Mouse (Mus musculus) forebrain, embryonic 11.5 days (tissue): ENCODE results near the gene Apbb2. TPM values are rescaled to one million over a fixed set of nuclear protein-coding genes. Genes with fewer than 3 reads are reported as not detected.
"Not testable (repeated sequence)": the region's sequence is repeated elsewhere in the genome, so short reads cannot be mapped to it uniquely, and the experiment has no call there.

Source experiments
- ATAC-seq: fragments of 200-750 bp; cut with Nextera tagmentation; replicated peaks from 2 replicates; pipeline ENCODE4 v1.8.0; 2017; ENCODE audit warnings: moderate TSS enrichment; ENCODE audit not compliant: low FRiP score
- DNase-seq: peaks from one replicate; pipeline ENCODE4 v3.0.0-alpha.2; 2017; ENCODE audit warnings: low spot score
- H3K27ac ChIP-seq: fragments of 300-500 bp; sonication (generic); 2 replicates; pipeline ENCODE4 v1.5.1; 2014; ENCODE audit warnings: low read depth, low read length
- H3K27me3 ChIP-seq: fragments of 300-500 bp; sonication (generic); 2 replicates; pipeline ENCODE4 v1.6.1; 2014; ENCODE audit warnings: mild to moderate bottlenecking, low read length, mixed read lengths; ENCODE audit not compliant: control insufficient read depth, insufficient read depth
- H3K36me3 ChIP-seq: fragments of 300-500 bp; sonication (generic); 2 replicates; pipeline ENCODE4 v1.6.1; 2014; ENCODE audit warnings: mild to moderate bottlenecking, low read length, moderate library complexity, mixed read lengths; ENCODE audit not compliant: control insufficient read depth, insufficient read depth
- H3K4me1 ChIP-seq: fragments of 300-500 bp; sonication (generic); replicated peaks from 2 replicates; pipeline ENCODE4 v1.6.1; 2014; ENCODE audit warnings: low read length, mixed read lengths; ENCODE audit not compliant: control insufficient read depth, insufficient read depth
- H3K4me2 ChIP-seq: fragments of 300-500 bp; sonication (generic); 2 replicates; pipeline ENCODE4 v1.6.1; 2014; ENCODE audit warnings: low read depth, mild to moderate bottlenecking, low read length, moderate library complexity, mixed read lengths; ENCODE audit not compliant: severe bottlenecking
- H3K4me3 ChIP-seq: fragments of 300-500 bp; sonication (generic); 2 replicates; pipeline ENCODE4 v1.5.1; 2014; ENCODE audit warnings: low read depth, low read length
- H3K9ac ChIP-seq: fragments of 300-500 bp; sonication (generic); 2 replicates; pipeline ENCODE4 v1.6.1; 2014; ENCODE audit warnings: low read length
- H3K9me3 ChIP-seq: fragments of 300-500 bp; sonication (generic); 2 replicates; pipeline ENCODE4 v1.6.1; 2016; ENCODE audit warnings: low read length, mixed read lengths; ENCODE audit not compliant: control insufficient read depth
- WGBS: fragments of 180-500 bp; shearing (Covaris S2); extraction: QIAGEN DNeasy Blood & Tissue Kit; methylation state at CpG from one replicate; pipeline ENCODE4 v1.1.7; 2014; 5-methylcytosine and 5-hydroxymethylcytosine counted together
- polyA plus RNA-seq: library from polyadenylated mRNA; unstranded; fragments of >200 nt; fragmentation: Nextera tagmentation; extraction: Ambion mirVana; gene quantifications from 2 replicates; pipeline ENCODE4 v1.2.1, GENCODE M21; 2014

The Apbb2 gene
- polyA plus RNA-seq, 1 experiment from 2014 or later: 35.3 TPM

GRCm38 (mm10) chr5:66259431-66259755 lies 359.2 kb downstream of the Apbb2 start:
- not testable (repeated sequence) for H3K27me3 ChIP-seq, H3K4me1 ChIP-seq, H3K27ac ChIP-seq, H3K9me3 ChIP-seq, H3K36me3 ChIP-seq, DNase-seq, ATAC-seq
- peak overlapping the region; percentile 80 for H3K9ac ChIP-seq
- peak overlapping the region; percentile 61 for H3K4me3 ChIP-seq
- 7% methylated on average over 5 of the region's 5 CpGs for WGBS
- H3K4me2 ChIP-seq: peak overlapping the region; percentile 92

GRCm38 (mm10) chr5:66259000-66259399 lies 359.6 kb downstream of the Apbb2 start:
- no peak for DNase-seq
- no peak overlapping the region for H3K9ac ChIP-seq
- ATAC-seq: no peak
- H3K4me2 ChIP-seq: no peak overlapping the region
- H3K27me3 ChIP-seq: no peaks in the 10 kb centered on the region
- H3K4me1 ChIP-seq: 0 out of 2 replicates have a peak, but pooled peaks cover 2% of the 10 kb centered on the region
- H3K9me3 ChIP-seq: no peaks in the 10 kb centered on the region
- no peak overlapping the region for H3K4me3 ChIP-seq
- H3K36me3 ChIP-seq: no peaks in the 10 kb centered on the region
- no peak overlapping the region for H3K27ac ChIP-seq
- 78% methylated on average over 2 of the region's 2 CpGs for WGBS

- Histone ChIP-seq H3K4me2 (no peak overlapping the region), H3K9ac (no peak overlapping the region), H3K36me3 (no peaks in the 10 kb centered on the region), H3K27ac (no peak overlapping the region), H3K27me3 (no peaks in the 10 kb centered on the region), H3K4me1 (0 out of 2 replicates have a peak, but pooled peaks cover under 1% of the 10 kb centered on the region), H3K4me3 (no peak overlapping the region), H3K9me3 (no peaks in the 10 kb centered on the region)
- ATAC-seq (no peak), DNase-seq (no peak)
- WGBS: 86% methylated on average over 10 of the region's 10 CpGs
Measured at GRCm38 (mm10) chr5:66255044-66255443, 363.5 kb downstream of the Apbb2 start.

GRCm38 (mm10) chr5:66253219-66253618 lies 365.4 kb downstream of the Apbb2 start:
- H3K36me3 ChIP-seq: no peaks in the 10 kb centered on the region
- ATAC-seq: no peak
- H3K4me3 ChIP-seq: no peak overlapping the region
- H3K4me1 ChIP-seq: no peaks in the 10 kb centered on the region
- WGBS: 80% methylated on average over 5 of the region's 5 CpGs
- H3K4me2 ChIP-seq: no peak overlapping the region
- H3K9ac ChIP-seq: no peak overlapping the region
- H3K9me3 ChIP-seq: no peaks in the 10 kb centered on the region
- no peak overlapping the region for H3K27ac ChIP-seq
- no peaks in the 10 kb centered on the region for H3K27me3 ChIP-seq
- DNase-seq: no peak

Other genes starting within 250 kb of the Apbb2 start
- 366 and 368 TPM in 2 replicates for gene Uchl1, start 57.3 kb upstream of the Apbb2 start, polyA plus RNA-seq
- gene Limch1, start 127.0 kb upstream of the Apbb2 start, polyA plus RNA-seq: 39.2 and 41.7 TPM in 2 replicates